Mouse (Mus musculus): Measurements from ENCODE around the gene Ip6k2. TPM values are rescaled to one million over a fixed set of nuclear protein-coding genes. Genes with fewer than 3 reads are reported as not detected.

Ip6k2 gene
- polyA plus RNA-seq, 1 experiment from 2014 or later, result 121 TPM

Small RNAs within 50 kb of the gene (microRNA-seq; reads per million reads assigned to microRNA genes)
- not detected for gene Gm23156

Other genes with a start within 250 kb of the Ip6k2 start
- gene Impdh2, start 223.5 kb upstream of the Ip6k2 start, polyA plus RNA-seq (2016; fragmentation: Nextera tagmentation; extraction: Ambion mirVana), result 255 and 288 TPM in 2 replicates
- 46.2 and 49.3 TPM in 2 replicates for gene Ndufaf3, start 216.4 kb upstream of the Ip6k2 start, polyA plus RNA-seq (2016; fragmentation: Nextera tagmentation; extraction: Ambion mirVana)
- 175 and 214 TPM in 2 replicates for gene Dalrd3, start 213.9 kb upstream of the Ip6k2 start, polyA plus RNA-seq (2016; fragmentation: Nextera tagmentation; extraction: Ambion mirVana)
- gene Wdr6, start 205.1 kb upstream of the Ip6k2 start, polyA plus RNA-seq (2016; fragmentation: Nextera tagmentation; extraction: Ambion mirVana), result 165 and 236 TPM in 2 replicates
- 3.7 and 6.5 TPM in 2 replicates for gene P4htm, start 186.1 kb upstream of the Ip6k2 start, polyA plus RNA-seq (2016; fragmentation: Nextera tagmentation; extraction: Ambion mirVana)
- 59.0 and 59.2 TPM in 2 replicates for gene Arih2, start 134.4 kb upstream of the Ip6k2 start, polyA plus RNA-seq (2016; fragmentation: Nextera tagmentation; extraction: Ambion mirVana)
- 28.8 and 35.7 TPM in 2 replicates for gene Slc25a20, start 121.7 kb upstream of the Ip6k2 start, polyA plus RNA-seq (2016; fragmentation: Nextera tagmentation; extraction: Ambion mirVana)
- 27.0 and 27.8 TPM in 2 replicates for gene Prkar2a, start 94.5 kb upstream of the Ip6k2 start, polyA plus RNA-seq (2016; fragmentation: Nextera tagmentation; extraction: Ambion mirVana)
- gene Nckipsd, start 24.6 kb downstream of the Ip6k2 start, polyA plus RNA-seq (2016; fragmentation: Nextera tagmentation; extraction: Ambion mirVana), result 13.0 and 21.0 TPM in 2 replicates
- gene Celsr3, start 42.5 kb downstream of the Ip6k2 start, polyA plus RNA-seq (2016; fragmentation: Nextera tagmentation; extraction: Ambion mirVana), result 0.06 and 0.14 TPM in 2 replicates
- 9.7 and 13.7 TPM in 2 replicates for gene Slc26a6, start 69.5 kb downstream of the Ip6k2 start, polyA plus RNA-seq (2016; fragmentation: Nextera tagmentation; extraction: Ambion mirVana)
- gene Tmem89, start 130.8 kb downstream of the Ip6k2 start, polyA plus RNA-seq (2016; fragmentation: Nextera tagmentation; extraction: Ambion mirVana), result not detected in 2 replicates
- gene Uqcrc1, start 152.8 kb downstream of the Ip6k2 start, polyA plus RNA-seq (2016; fragmentation: Nextera tagmentation; extraction: Ambion mirVana), result 561 and 562 TPM in 2 replicates
- 1.7 and 3.1 TPM in 2 replicates for gene Col7a1, start 169.8 kb downstream of the Ip6k2 start, polyA plus RNA-seq (2016; fragmentation: Nextera tagmentation; extraction: Ambion mirVana)
- not detected in 2 replicates for gene Ucn2, start 202.2 kb downstream of the Ip6k2 start, polyA plus RNA-seq (2016; fragmentation: Nextera tagmentation; extraction: Ambion mirVana)
- 12.5 and 14.6 TPM in 2 replicates for gene Pfkfb4, start 208.0 kb downstream of the Ip6k2 start, polyA plus RNA-seq (2016; fragmentation: Nextera tagmentation; extraction: Ambion mirVana)

Measured in limb, embryonic 10.5 days (tissue).